Mouse (Mus musculus) neural tube, embryonic 14.5 days (tissue): ENCODE results near the gene Ccdc173. TPM values are rescaled to one million over a fixed set of nuclear protein-coding genes. Genes with fewer than 3 reads are reported as not detected.
"Not testable (repeated sequence)": the region's sequence is repeated elsewhere in the genome, so short reads cannot be mapped to it uniquely, and the experiment has no call there.

Experiments used
- ATAC-seq: fragments of 200-750 bp; cut with Nextera tagmentation; 2 replicates; pipeline ENCODE4 v1.8.0; 2017; ENCODE audit warnings: low read depth, mild to moderate bottlenecking, moderate TSS enrichment, moderate library complexity
- H3K27ac ChIP-seq: fragments of 300-500 bp; sonication (generic); 2 replicates; pipeline ENCODE4 v1.5.1; 2014; ENCODE audit warnings: low read depth, mild to moderate bottlenecking, control low read depth, low read length, moderate library complexity, mixed read lengths
- H3K27me3 ChIP-seq: fragments of 300-500 bp; sonication (generic); 2 replicates; pipeline ENCODE4 v1.6.1; 2014; ENCODE audit warnings: low read length; ENCODE audit not compliant: control insufficient read depth, insufficient read depth
- H3K36me3 ChIP-seq: fragments of 300-500 bp; sonication (generic); 2 replicates; pipeline ENCODE4 v1.6.1; 2014; ENCODE audit warnings: low read length, mixed read lengths; ENCODE audit not compliant: control insufficient read depth, insufficient read depth
- H3K4me1 ChIP-seq: fragments of 300-500 bp; sonication (generic); 2 replicates; pipeline ENCODE4 v1.6.1; 2014; ENCODE audit warnings: low read length; ENCODE audit not compliant: control insufficient read depth, insufficient read depth
- H3K4me2 ChIP-seq: fragments of 300-500 bp; sonication (generic); 2 replicates; pipeline ENCODE4 v1.6.1; 2014; ENCODE audit warnings: mild to moderate bottlenecking, low read depth, low read length, control low read depth
- H3K4me3 ChIP-seq: fragments of 300-500 bp; sonication (generic); 2 replicates; pipeline ENCODE4 v1.5.1; 2014; ENCODE audit warnings: low read depth, low read length, control low read depth, mixed read lengths
- H3K9ac ChIP-seq: fragments of 300-500 bp; sonication (generic); replicated peaks from 2 replicates; pipeline ENCODE4 v1.6.1; 2014; ENCODE audit warnings: low read depth, mild to moderate bottlenecking, control low read depth, low read length, mixed read lengths
- H3K9me3 ChIP-seq: fragments of 300-500 bp; sonication (generic); 2 replicates; pipeline ENCODE4 v1.6.1; 2016; ENCODE audit warnings: low read length; ENCODE audit not compliant: control insufficient read depth
- WGBS: fragments of 180-500 bp; shearing (Covaris S2); extraction: QIAGEN DNeasy Blood & Tissue Kit; methylation state at CpG from one replicate; pipeline ENCODE4 v1.1.7; 2014; 5-methylcytosine and 5-hydroxymethylcytosine counted together
- polyA plus RNA-seq: library from polyadenylated mRNA; unstranded; fragments of >200 nt; fragmentation: Nextera tagmentation; extraction: Ambion mirVana; gene quantifications from 2 replicates; pipeline ENCODE4 v1.2.1, GENCODE M21; 2014

Gene Ccdc173
- polyA plus RNA-seq, 1 experiment from 2014 or later: 3.3 TPM

- Histone ChIP-seq H3K27ac (peak overlapping the region; percentile 94), H3K9me3 (no peaks in the 10 kb centered on the region), H3K4me2 (peak overlapping the region; percentile 72), H3K4me3 (peak overlapping the region; percentile 84), H3K27me3 (no peaks in the 10 kb centered on the region), H3K9ac (peak overlapping the region; percentile 96), H3K36me3 (no peaks in the 10 kb centered on the region; the same call in 1 of the 2 replicates), H3K4me1 (peaks cover 16% of the 10 kb centered on the region)
- ATAC-seq: peak; percentile 79
- WGBS: 2% methylated on average over 45 of the region's 45 CpGs
Observed at GRCm38 (mm10) chr2:69823129-69823677, 33.8 kb upstream of the Ccdc173 start.

- 0% methylated on average over 40 of the region's 80 CpGs for WGBS
- peak; percentile 86 for ATAC-seq
Observed at GRCm38 (mm10) chr2:69822361-69823128, 33.2 kb upstream of the Ccdc173 start.

GRCm38 (mm10) chr2:69821711-69822110 lies 32.3 kb upstream of the Ccdc173 start, which contains the start of gene Klhl23:
Gene Klhl23 (plus strand): TSS chr2:69821944.
- WGBS: 19% methylated on average over 8 of the region's 8 CpGs
- no peak for ATAC-seq

More at GRCm38 (mm10) chr2:69822361-69823128, 33.2 kb upstream of the Ccdc173 start:
- Histone ChIP-seq H3K4me1 (peaks cover 16% of the 10 kb centered on the region), H3K36me3 (no peaks in the 10 kb centered on the region; the same call in 1 of the 2 replicates), H3K27ac (peak overlapping the region; percentile 94), H3K4me3 (peak overlapping the region; percentile 84), H3K9me3 (no peaks in the 10 kb centered on the region), H3K9ac (peak overlapping the region; percentile 96), H3K27me3 (no peaks in the 10 kb centered on the region), H3K4me2 (peak overlapping the region; percentile 72)

GRCm38 (mm10) chr2:69820201-69820600 lies 30.8 kb upstream of the Ccdc173 start:
- WGBS: 79% methylated on average over 1 of the region's 1 CpGs
- peaks cover 8% of the 10 kb centered on the region; the same call in 1 of the 2 replicates for H3K4me1 ChIP-seq

More at GRCm38 (mm10) chr2:69821711-69822110, 32.3 kb upstream of the Ccdc173 start, which contains the start of gene Klhl23:
- Histone ChIP-seq H3K9me3 (no peaks in the 10 kb centered on the region), H3K4me2 (peak within 1 kb of the TSS; percentile 72), H3K27ac (peak within 1 kb of the TSS; percentile 94), H3K36me3 (no peaks in the 10 kb centered on the region; the same call in 1 of the 2 replicates), H3K4me1 (peaks cover 16% of the 10 kb centered on the region), H3K27me3 (no peaks in the 10 kb centered on the region), H3K4me3 (peak within 1 kb of the TSS; percentile 84), H3K9ac (peak within 1 kb of the TSS; percentile 96)

GRCm38 (mm10) chr2:69818350-69819085 lies 29.1 kb upstream of the Ccdc173 start:
- H3K27ac ChIP-seq: no peak overlapping the region
- ATAC-seq: no peak
- no peaks in the 10 kb centered on the region for H3K9me3 ChIP-seq
- H3K4me2 ChIP-seq: no peak overlapping the region
- 86% methylated on average over 9 of the region's 9 CpGs for WGBS
- no peaks in the 10 kb centered on the region for H3K27me3 ChIP-seq
- no peaks in the 10 kb centered on the region for H3K4me1 ChIP-seq
- no peaks in the 10 kb centered on the region for H3K36me3 ChIP-seq
- no peak overlapping the region for H3K9ac ChIP-seq
- no peak overlapping the region for H3K4me3 ChIP-seq

More at GRCm38 (mm10) chr2:69820201-69820600, 30.8 kb upstream of the Ccdc173 start:
- ATAC-seq: no peak
- no peak overlapping the region for H3K27ac ChIP-seq
- H3K9me3 ChIP-seq: no peaks in the 10 kb centered on the region
- H3K9ac ChIP-seq: no peak overlapping the region
- no peak overlapping the region for H3K4me3 ChIP-seq
- no peaks in the 10 kb centered on the region for H3K27me3 ChIP-seq
- no peaks in the 10 kb centered on the region; the same call in 1 of the 2 replicates for H3K36me3 ChIP-seq
- H3K4me2 ChIP-seq: no peak overlapping the region

- Histone ChIP-seq H3K36me3 (no peaks in the 10 kb centered on the region), H3K9ac (no peak overlapping the region), H3K4me1 (no peaks in the 10 kb centered on the region), H3K27me3 (no peaks in the 10 kb centered on the region), H3K4me3 (no peak overlapping the region), H3K27ac (no peak overlapping the region), H3K9me3 (no peaks in the 10 kb centered on the region), H3K4me2 (no peak overlapping the region)
- 83% methylated on average over 5 of the region's 5 CpGs for WGBS
- no peak for ATAC-seq
Observed at GRCm38 (mm10) chr2:69816575-69816974, 27.2 kb upstream of the Ccdc173 start.

GRCm38 (mm10) chr2:69811349-69811748 lies 22.0 kb upstream of the Ccdc173 start:
- H3K4me2 ChIP-seq, H3K4me1 ChIP-seq, ATAC-seq, H3K4me3 ChIP-seq, H3K27me3 ChIP-seq, H3K9me3 ChIP-seq, H3K9ac ChIP-seq, H3K27ac ChIP-seq, H3K36me3 ChIP-seq: not testable (repeated sequence)
- WGBS: 74% methylated on average over 7 of the region's 7 CpGs

GRCm38 (mm10) chr2:69810169-69810568 lies 20.8 kb upstream of the Ccdc173 start:
- 72% methylated on average over 15 of the region's 15 CpGs for WGBS
- Histone ChIP-seq H3K9ac (no peak overlapping the region), H3K27ac (no peak overlapping the region), H3K36me3 (no peaks in the 10 kb centered on the region), H3K9me3 (no peaks in the 10 kb centered on the region), H3K27me3 (no peaks in the 10 kb centered on the region), H3K4me3 (no peak overlapping the region), H3K4me1 (no peaks in the 10 kb centered on the region), H3K4me2 (no peak overlapping the region)
- ATAC-seq: no peak
